Mouse (Mus musculus): ENCODE data around the gene Fam71f2. TPM values are rescaled to one million over a fixed set of nuclear protein-coding genes. Genes with fewer than 3 reads are reported as not detected.

Fam71f2 gene
- polyA plus RNA-seq, 1 experiment from 2014 or later: 0.51 TPM

- no peak for ATAC-seq (ENCODE audit: borderline replicate concordance, extremely low read depth, low FRiP score, low TSS enrichment)
- 57% methylated on average over 4 of the region's 4 CpGs for WGBS
- 0 out of 2 replicates have a peak, but pooled peaks cover 6% of the 10 kb centered on the region for H3K4me1 ChIP-seq
Observed at GRCm38 (mm10) chr6:29247072-29247471, 32.3 kb upstream of the Fam71f2 start.

GRCm38 (mm10) chr6:29259418-29259817, 20.0 kb upstream of the Fam71f2 start:
- WGBS: 70% methylated on average over 1 of the region's 1 CpGs
- ATAC-seq (ENCODE audit: borderline replicate concordance, extremely low read depth, low FRiP score, low TSS enrichment): no peak
- Histone ChIP-seq H3K4me2 (no peak overlapping the region), H3K9ac (no peak overlapping the region), H3K36me3 (no peaks in the 10 kb centered on the region), H3K27me3 (no peaks in the 10 kb centered on the region), H3K4me3 (no peak overlapping the region), H3K9me3 (no peaks in the 10 kb centered on the region), H3K27ac (no peak overlapping the region), H3K4me1 (no peaks in the 10 kb centered on the region)

More at GRCm38 (mm10) chr6:29247072-29247471, 32.3 kb upstream of the Fam71f2 start:
- H3K27me3 ChIP-seq: no peaks in the 10 kb centered on the region; the same call in 1 of the 2 replicates
- H3K4me2 ChIP-seq: no peak overlapping the region
- no peaks in the 10 kb centered on the region for H3K36me3 ChIP-seq
- no peaks in the 10 kb centered on the region for H3K9me3 ChIP-seq
- no peak overlapping the region for H3K9ac ChIP-seq
- no peak overlapping the region for H3K27ac ChIP-seq
- H3K4me3 ChIP-seq: no peak overlapping the region

GRCm38 (mm10) chr6:29261831-29262230, 17.6 kb upstream of the Fam71f2 start:
- H3K27me3 ChIP-seq: no peaks in the 10 kb centered on the region
- no peaks in the 10 kb centered on the region for H3K9me3 ChIP-seq
- no peak overlapping the region for H3K9ac ChIP-seq
- no peaks in the 10 kb centered on the region for H3K36me3 ChIP-seq
- H3K4me2 ChIP-seq: no peak overlapping the region
- ATAC-seq (ENCODE audit: borderline replicate concordance, extremely low read depth, low FRiP score, low TSS enrichment): no peak
- no peaks in the 10 kb centered on the region for H3K4me1 ChIP-seq
- no peak overlapping the region for H3K27ac ChIP-seq
- H3K4me3 ChIP-seq: no peak overlapping the region
- WGBS: 69% methylated on average over 5 of the region's 5 CpGs

GRCm38 (mm10) chr6:29263650-29264455, 15.5 kb upstream of the Fam71f2 start:
- Histone ChIP-seq H3K4me2 (no peak overlapping the region), H3K4me3 (no peak overlapping the region), H3K4me1 (no peaks in the 10 kb centered on the region), H3K9ac (no peak overlapping the region), H3K9me3 (no peaks in the 10 kb centered on the region), H3K36me3 (no peaks in the 10 kb centered on the region), H3K27me3 (no peaks in the 10 kb centered on the region), H3K27ac (no peak overlapping the region)
- no peak for ATAC-seq (ENCODE audit: borderline replicate concordance, extremely low read depth, low FRiP score, low TSS enrichment)
- WGBS: 54% methylated on average over 6 of the region's 6 CpGs

- no peaks in the 10 kb centered on the region for H3K9me3 ChIP-seq
- H3K4me3 ChIP-seq: no peak overlapping the region
- H3K27me3 ChIP-seq: no peaks in the 10 kb centered on the region
- ATAC-seq (ENCODE audit: borderline replicate concordance, extremely low read depth, low FRiP score, low TSS enrichment): no peak
- no peak overlapping the region for H3K27ac ChIP-seq
- H3K4me2 ChIP-seq: no peak overlapping the region
- no peak overlapping the region for H3K9ac ChIP-seq
- no peaks in the 10 kb centered on the region for H3K4me1 ChIP-seq
- 73% methylated on average over 3 of the region's 3 CpGs for WGBS
- no peaks in the 10 kb centered on the region for H3K36me3 ChIP-seq
Observed at GRCm38 (mm10) chr6:29264456-29264781, 15.0 kb upstream of the Fam71f2 start.

GRCm38 (mm10) chr6:29266936-29267335, 12.5 kb upstream of the Fam71f2 start:
- Histone ChIP-seq H3K4me2 (no peak overlapping the region), H3K4me3 (no peak overlapping the region), H3K27ac (no peak overlapping the region), H3K4me1 (peaks cover 11% of the 10 kb centered on the region), H3K9me3 (no peaks in the 10 kb centered on the region), H3K9ac (no peak overlapping the region), H3K27me3 (no peaks in the 10 kb centered on the region), H3K36me3 (no peaks in the 10 kb centered on the region)
- 38% methylated on average over 4 of the region's 4 CpGs for WGBS
- ATAC-seq (ENCODE audit: borderline replicate concordance, extremely low read depth, low FRiP score, low TSS enrichment): no peak

- 32% methylated on average over 6 of the region's 6 CpGs for WGBS
- Histone ChIP-seq H3K4me1 (peaks cover 21% of the 10 kb centered on the region), H3K36me3 (no peaks in the 10 kb centered on the region), H3K9me3 (no peaks in the 10 kb centered on the region), H3K9ac (no peak overlapping the region), H3K27ac (no peak overlapping the region), H3K4me3 (no peak overlapping the region), H3K27me3 (no peaks in the 10 kb centered on the region), H3K4me2 (no peak overlapping the region)
- no peak for ATAC-seq (ENCODE audit: borderline replicate concordance, extremely low read depth, low FRiP score, low TSS enrichment)
Observed at GRCm38 (mm10) chr6:29269006-29269668, 10.3 kb upstream of the Fam71f2 start.

GRCm38 (mm10) chr6:29270961-29271360, 8.4 kb upstream of the Fam71f2 start:
- no peak for ATAC-seq (ENCODE audit: borderline replicate concordance, extremely low read depth, low FRiP score, low TSS enrichment)
- H3K4me3 ChIP-seq: 0 out of 2 replicates have a peak overlapping the region, but pooled peaks have one; percentile 0
- 5% methylated on average over 8 of the region's 8 CpGs for whole genome bisulfite sequencing

GRCm38 (mm10) chr6:29272312-29273072, 6.9 kb upstream of the Fam71f2 start, which contains the start of gene Hilpda:
Gene Hilpda (plus strand): TSS chr6:29272488.
- WGBS: under 1% methylated on average over 46 of the region's 46 CpGs
- H3K4me1 ChIP-seq: peaks cover 25% of the 10 kb centered on the region
- no peaks in the 10 kb centered on the region for H3K27me3 ChIP-seq
- peak within 1 kb of the TSS; percentile 90 for H3K27ac ChIP-seq
- H3K36me3 ChIP-seq: peaks cover 5% of the 10 kb centered on the region
- H3K4me3 ChIP-seq: peak within 1 kb of the TSS; percentile 79
- peak; percentile 96 for ATAC-seq (ENCODE audit: borderline replicate concordance, extremely low read depth, low FRiP score, low TSS enrichment)
- H3K9me3 ChIP-seq: no peaks in the 10 kb centered on the region
- H3K4me2 ChIP-seq: peak within 1 kb of the TSS; percentile 82
- peak within 1 kb of the TSS; percentile 78 for H3K9ac ChIP-seq

More at GRCm38 (mm10) chr6:29270961-29271360, 8.4 kb upstream of the Fam71f2 start:
- Histone ChIP-seq H3K9me3 (no peaks in the 10 kb centered on the region), H3K4me2 (peak overlapping the region; percentile 46), H3K27me3 (no peaks in the 10 kb centered on the region), H3K27ac (no peak overlapping the region; the same call in 1 of the 2 replicates), H3K4me1 (peaks cover 25% of the 10 kb centered on the region), H3K36me3 (peaks cover 5% of the 10 kb centered on the region), H3K9ac (no peak overlapping the region)

GRCm38 (mm10) chr6:29276746-29277145, 2.6 kb upstream of the Fam71f2 start:
- Histone ChIP-seq H3K9me3 (no peaks in the 10 kb centered on the region), H3K4me2 (no peak overlapping the region), H3K4me3 (no peak overlapping the region), H3K4me1 (peaks cover 14% of the 10 kb centered on the region), H3K27ac (no peak overlapping the region), H3K9ac (no peak overlapping the region), H3K27me3 (no peaks in the 10 kb centered on the region), H3K36me3 (peaks cover 5% of the 10 kb centered on the region)
- WGBS: 78% methylated on average over 5 of the region's 5 CpGs
- ATAC-seq (ENCODE audit: borderline replicate concordance, extremely low read depth, low FRiP score, low TSS enrichment): no peak

GRCm38 (mm10) chr6:29278513-29279267, 703 bp upstream of the Fam71f2 start:
- Histone ChIP-seq H3K27ac (no peak overlapping the region), H3K36me3 (peaks cover 5% of the 10 kb centered on the region), H3K4me2 (no peak overlapping the region), H3K9me3 (no peaks in the 10 kb centered on the region), H3K4me1 (peaks cover 9% of the 10 kb centered on the region; the same call in 1 of the 2 replicates), H3K27me3 (no peaks in the 10 kb centered on the region), H3K4me3 (no peak overlapping the region), H3K9ac (no peak overlapping the region)
- WGBS: 19% methylated on average over 8 of the region's 8 CpGs
- ATAC-seq (ENCODE audit: borderline replicate concordance, extremely low read depth, low FRiP score, low TSS enrichment): no peak
